Mouse (Mus musculus) layer of hippocampus, postnatal 36 days (tissue): ENCODE results near the gene Ubxn6. TPM values are rescaled to one million over a fixed set of nuclear protein-coding genes. Genes with fewer than 3 reads are reported as not detected.

Experiments used
- DNase-seq, 2 experiments: peaks; one replicate each; pipeline ENCODE4 v3.0.0; 2022
- total RNA-seq, 2 experiments: library from RNA; stranded (reverse); gene quantifications; 2 replicates each; pipeline ENCODE4 v1.2.3; 2021

Gene Ubxn6
- total RNA-seq, 2 experiments from 2014 or later = 84.6 to 87.3 TPM

- no peak for DNase-seq
These were observed 51.9 kb downstream of the Ubxn6 start for GRCm38 (mm10) chr17:56022989-56023290.

GRCm38 (mm10) chr17:56022131-56022988 lies 52.5 kb downstream of the Ubxn6 start:
- DNase-seq = peak in 1 of 2 experiments; percentile 11

GRCm38 (mm10) chr17:56021161-56021910 lies 53.5 kb downstream of the Ubxn6 start:
- peak; percentile 75 to 77 for DNase-seq

- peak in 1 of 2 experiments; percentile 15 for DNase-seq
These were observed 54.3 kb downstream of the Ubxn6 start for GRCm38 (mm10) chr17:56020400-56021084.

- peak; percentile 52 to 62 for DNase-seq
These were observed 56.3 kb downstream of the Ubxn6 start for GRCm38 (mm10) chr17:56018347-56019131.

- DNase-seq = peak in 1 of 2 experiments; percentile 25
These were observed 57.0 kb downstream of the Ubxn6 start for GRCm38 (mm10) chr17:56017848-56018247.

Other genes with a start within 250 kb of the Ubxn6 start
- gene Zfp119a, start 196.1 kb downstream of the Ubxn6 start, total RNA-seq = 1 to 10 TPM; 6.0 to 6.5 TPM
- gene Zfp959, start 182.9 kb downstream of the Ubxn6 start, total RNA-seq = 1 to 10 TPM; 8.7 to 9.3 TPM
- gene Zfp119b, start 125.5 kb downstream of the Ubxn6 start, total RNA-seq = 1 to 10 TPM; 3.4 to 5.4 TPM
- gene Ebi3, start 122.4 kb downstream of the Ubxn6 start, total RNA-seq = 1 to 10 TPM; 1.1 to 1.2 TPM
- gene Yju2, start 115.9 kb downstream of the Ubxn6 start, total RNA-seq = 10 to 100 TPM; 17.4 to 20.5 TPM
- gene Shd, start 104.6 kb downstream of the Ubxn6 start, total RNA-seq = 10 to 100 TPM; 24.4 to 26.8 TPM
- 10 to 100 TPM; 70.1 to 75.8 TPM for gene Fsd1, start 88.5 kb downstream of the Ubxn6 start, total RNA-seq
- 1 to 10 TPM; 2.1 TPM for gene Stap2, start 69.4 kb downstream of the Ubxn6 start, total RNA-seq
- gene Mpnd, start 69.3 kb downstream of the Ubxn6 start, total RNA-seq = 100 to 1,000 TPM in 1 of 2 experiments, 10 to 100 TPM in 1; 95.5 to 102 TPM
- 10 to 100 TPM; 61.5 to 69.6 TPM for gene Sh3gl1, start 38.4 kb downstream of the Ubxn6 start, total RNA-seq
- gene Chaf1a, start 34.6 kb downstream of the Ubxn6 start, total RNA-seq = 1 to 10 TPM; 2.5 to 3.6 TPM
- gene Hdgfl2, start 4.6 kb upstream of the Ubxn6 start, total RNA-seq = 100 to 1,000 TPM; 115 to 121 TPM
- gene Plin4, start 34.8 kb upstream of the Ubxn6 start, total RNA-seq = 1 to 10 TPM; 1.4 to 6.8 TPM
- under 1 TPM; 0.40 to 0.63 TPM for gene Plin5, start 42.6 kb upstream of the Ubxn6 start, total RNA-seq
- gene Lrg1, start 47.0 kb upstream of the Ubxn6 start, total RNA-seq = 1 to 10 TPM in 1 of 2 experiments, under 1 TPM in 1; 0.40 to 1.7 TPM
- gene Sema6b, start 65.3 kb upstream of the Ubxn6 start, total RNA-seq = 100 to 1,000 TPM; 129 to 138 TPM
- 1 to 10 TPM; 5.3 to 7.3 TPM for gene Tnfaip8l1, start 87.4 kb upstream of the Ubxn6 start, total RNA-seq
- gene Mydgf, start 108.9 kb upstream of the Ubxn6 start, total RNA-seq = 10 to 100 TPM; 40.9 to 44.0 TPM
- 10 to 100 TPM; 68.2 to 70.9 TPM for gene Dpp9, start 143.9 kb upstream of the Ubxn6 start, total RNA-seq
- gene Fem1a, start 181.8 kb upstream of the Ubxn6 start, total RNA-seq = 10 to 100 TPM; 34.3 to 35.7 TPM
- gene Ticam1, start 201.8 kb upstream of the Ubxn6 start, total RNA-seq = 1 to 10 TPM; 6.1 to 6.7 TPM
- 10 to 100 TPM; 10.9 to 15.0 TPM for gene Plin3, start 217.8 kb upstream of the Ubxn6 start, total RNA-seq
- not detected for gene Arrdc5, start 225.3 kb upstream of the Ubxn6 start, total RNA-seq
- gene Uhrf1, start 228.3 kb upstream of the Ubxn6 start, total RNA-seq = 1 to 10 TPM; 1.2 to 1.3 TPM